Mouse (Mus musculus): ENCODE measurements around the gene Dpf3.
A peak's percentile ranks its signal among the peaks of the same experiment; 100 is the strongest.

The Dpf3 gene

GRCm38 (mm10) chr12:83340960-83341359 is 146.6 kb downstream of the Dpf3 start:
- DNase-seq (ENCODE audit: low spot score) = no peak

GRCm38 (mm10) chr12:83338345-83338744 is 149.2 kb downstream of the Dpf3 start:
- DNase-seq (ENCODE audit: low spot score) = no peak

- DNase-seq (ENCODE audit: low spot score) = no peak
Observed at GRCm38 (mm10) chr12:83337776-83338149, 149.8 kb downstream of the Dpf3 start.

- no peak for DNase-seq (ENCODE audit: low spot score)
Observed at GRCm38 (mm10) chr12:83337077-83337775, 150.3 kb downstream of the Dpf3 start.

GRCm38 (mm10) chr12:83330056-83330455 is 157.5 kb downstream of the Dpf3 start:
- no peak for DNase-seq (ENCODE audit: low spot score)

- no peak for DNase-seq (ENCODE audit: low spot score)
Observed at GRCm38 (mm10) chr12:83328899-83329298, 158.6 kb downstream of the Dpf3 start.

GRCm38 (mm10) chr12:83328491-83328890 is 159.0 kb downstream of the Dpf3 start:
- no peak for DNase-seq (ENCODE audit: low spot score)

GRCm38 (mm10) chr12:83327451-83327850 is 160.1 kb downstream of the Dpf3 start:
- no peak for DNase-seq (ENCODE audit: low spot score)

- no peak for DNase-seq (ENCODE audit: low spot score)
Observed at GRCm38 (mm10) chr12:83320725-83321124, 166.8 kb downstream of the Dpf3 start.

- peak; percentile 79 for DNase-seq (ENCODE audit: low spot score)
Observed at GRCm38 (mm10) chr12:83317646-83318443, 169.7 kb downstream of the Dpf3 start.

- no peak for DNase-seq (ENCODE audit: low spot score)
Observed at GRCm38 (mm10) chr12:83314666-83315065, 172.8 kb downstream of the Dpf3 start.

- no peak for DNase-seq (ENCODE audit: low spot score)
Observed at GRCm38 (mm10) chr12:83312818-83313217, 174.7 kb downstream of the Dpf3 start.

GRCm38 (mm10) chr12:83310567-83310966 is 176.9 kb downstream of the Dpf3 start:
- DNase-seq (ENCODE audit: low spot score) = no peak

GRCm38 (mm10) chr12:83309031-83309804 is 178.3 kb downstream of the Dpf3 start:
- no peak for DNase-seq (ENCODE audit: low spot score)

- peak; percentile 48 for DNase-seq (ENCODE audit: low spot score)
Observed at GRCm38 (mm10) chr12:83308627-83309026, 178.9 kb downstream of the Dpf3 start.

- DNase-seq (ENCODE audit: low spot score) = no peak
Observed at GRCm38 (mm10) chr12:83303221-83303620, 184.3 kb downstream of the Dpf3 start.

GRCm38 (mm10) chr12:83302320-83303153 is 185.0 kb downstream of the Dpf3 start:
- no peak for DNase-seq (ENCODE audit: low spot score)

- DNase-seq (ENCODE audit: low spot score) = no peak
Observed at GRCm38 (mm10) chr12:83301616-83302319, 185.7 kb downstream of the Dpf3 start.

- no peak for DNase-seq (ENCODE audit: low spot score)
Observed at GRCm38 (mm10) chr12:83298358-83298757, 189.2 kb downstream of the Dpf3 start.

GRCm38 (mm10) chr12:83295031-83295430 is 192.5 kb downstream of the Dpf3 start:
- no peak for DNase-seq (ENCODE audit: low spot score)

- no peak for DNase-seq (ENCODE audit: low spot score)
Observed at GRCm38 (mm10) chr12:83291915-83292314, 195.6 kb downstream of the Dpf3 start.

Measured in ovary, adult 18-20 months (tissue).